Mouse (Mus musculus) neural tube, embryonic 11.5 days (tissue): ENCODE measurements around the gene Ndufs3. TPM values are rescaled to one million over a fixed set of nuclear protein-coding genes. Genes with fewer than 3 reads are reported as not detected.

Experiments used
- ATAC-seq: fragments of 200-750 bp; cut with Nextera tagmentation; 2 replicates; pipeline ENCODE4 v1.8.0; 2017; ENCODE audit warnings: moderate number of reproducible peaks, mild to moderate bottlenecking, moderate TSS enrichment, moderate library complexity; ENCODE audit not compliant: insufficient read depth, low FRiP score, low TSS enrichment
- DNase-seq: peaks from one replicate; pipeline ENCODE4 v3.0.0-alpha.2; 2015; ENCODE audit warnings: low spot score
- H3K27ac ChIP-seq: fragments of 300-500 bp; sonication (generic); 2 replicates; pipeline ENCODE4 v1.5.1; 2014; ENCODE audit warnings: low read depth, mild to moderate bottlenecking, low read length
- H3K27me3 ChIP-seq: fragments of 300-500 bp; sonication (generic); 2 replicates; pipeline ENCODE4 v1.6.1; 2014; ENCODE audit warnings: mild to moderate bottlenecking, low read length, mixed read lengths; ENCODE audit not compliant: control insufficient read depth, insufficient read depth
- H3K36me3 ChIP-seq: fragments of 300-500 bp; sonication (generic); 2 replicates; pipeline ENCODE4 v1.6.1; 2014; ENCODE audit warnings: mild to moderate bottlenecking, low read length, moderate library complexity, mixed read lengths; ENCODE audit not compliant: control insufficient read depth, insufficient read depth
- H3K4me1 ChIP-seq: fragments of 300-500 bp; sonication (generic); 2 replicates; pipeline ENCODE4 v1.6.1; 2014; ENCODE audit warnings: low read length, mixed read lengths; ENCODE audit not compliant: control insufficient read depth, insufficient read depth
- H3K4me2 ChIP-seq: fragments of 300-500 bp; sonication (generic); 2 replicates; pipeline ENCODE4 v1.6.1; 2014; ENCODE audit warnings: low read depth, mild to moderate bottlenecking, moderate library complexity
- H3K4me3 ChIP-seq: fragments of 300-500 bp; sonication (generic); 2 replicates; pipeline ENCODE4 v1.5.1; 2014; ENCODE audit warnings: low read depth, low read length
- H3K9ac ChIP-seq: fragments of 300-500 bp; sonication (generic); 2 replicates; pipeline ENCODE4 v1.6.1; 2014; ENCODE audit warnings: mild to moderate bottlenecking, low read length
- H3K9me3 ChIP-seq: fragments of 300-500 bp; sonication (generic); 2 replicates; pipeline ENCODE4 v1.6.1; 2016; ENCODE audit warnings: low read length; ENCODE audit not compliant: control insufficient read depth
- WGBS: fragments of 180-500 bp; shearing (Covaris S2); extraction: QIAGEN DNeasy Blood & Tissue Kit; methylation state at CpG from one replicate; pipeline ENCODE4 v1.1.7; 2014; 5-methylcytosine and 5-hydroxymethylcytosine counted together
- polyA plus RNA-seq: library from polyadenylated mRNA; unstranded; fragments of >200 nt; fragmentation: Nextera tagmentation; extraction: Ambion mirVana; gene quantifications from 2 replicates; pipeline ENCODE4 v1.2.1, GENCODE M21; 2014

Gene Ndufs3
- polyA plus RNA-seq: 187 and 191 TPM in 2 replicates

GRCm38 (mm10) chr2:90904076-90904855 is at the start of gene Ndufs3, which contains the start of gene Kbtbd4:
TSS of gene Ndufs3 (minus strand) at chr2:90904827.
TSS of gene Kbtbd4 (plus strand) at chr2:90904740.
- ATAC-seq (peak; percentile 90), DNase-seq (peak; percentile 93)
- Histone ChIP-seq H3K9ac (peak within 1 kb of the TSS; percentile 83), H3K4me1 (peaks cover 8% of the 10 kb centered on the region), H3K36me3 (peaks cover 8% of the 10 kb centered on the region), H3K4me2 (peak within 1 kb of the TSS; percentile 63), H3K4me3 (peak within 1 kb of the TSS; percentile 66), H3K27me3 (no peaks in the 10 kb centered on the region), H3K9me3 (no peaks in the 10 kb centered on the region), H3K27ac (peak within 1 kb of the TSS; percentile 75)
- under 1% methylated on average over 43 of the region's 43 CpGs for WGBS

GRCm38 (mm10) chr2:90953461-90953860 is 48.8 kb upstream of the Ndufs3 start:
- Histone ChIP-seq H3K4me1 (no peaks in the 10 kb centered on the region; the same call in 1 of the 2 replicates), H3K27me3 (no peaks in the 10 kb centered on the region), H3K4me2 (no peak overlapping the region), H3K36me3 (no peaks in the 10 kb centered on the region), H3K4me3 (no peak overlapping the region), H3K27ac (no peak overlapping the region), H3K9ac (no peak overlapping the region), H3K9me3 (no peaks in the 10 kb centered on the region)
- ATAC-seq: no peak
- 79% methylated on average over 3 of the region's 3 CpGs for WGBS
- DNase-seq: no peak

DNA sequence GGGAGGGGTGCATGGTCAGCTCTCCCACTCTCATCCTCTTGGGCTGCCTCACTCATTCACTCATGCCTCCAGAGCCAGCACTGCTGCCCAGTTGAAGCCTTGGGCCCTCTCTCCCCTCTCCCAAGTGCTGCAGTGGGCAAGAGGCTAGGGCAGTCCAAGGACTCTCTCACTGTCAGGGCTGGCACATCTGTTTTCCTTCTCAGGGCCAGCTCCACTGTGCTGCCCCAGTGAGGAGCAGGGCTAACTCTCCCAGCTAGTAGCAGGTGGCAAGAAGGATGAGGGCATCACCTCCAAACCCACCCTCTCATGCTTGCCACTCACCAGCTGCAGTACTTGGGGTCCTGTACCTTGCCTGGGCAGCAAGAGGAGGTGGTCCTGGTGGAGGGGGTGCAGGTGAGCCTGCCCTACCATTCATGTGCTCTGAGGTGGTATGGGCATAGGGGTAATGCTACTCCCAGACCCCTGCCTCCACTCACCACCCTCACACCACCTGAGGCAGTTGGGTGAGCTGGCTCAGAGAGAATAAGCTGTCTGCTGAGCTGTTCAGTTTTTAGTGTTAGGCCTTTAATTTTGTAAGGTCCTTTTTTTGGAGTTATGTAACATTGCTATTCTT is 46.1 kb upstream of the Ndufs3 start:
- H3K4me2 ChIP-seq: no peak overlapping the region
- no peak overlapping the region for H3K27ac ChIP-seq
- no peaks in the 10 kb centered on the region for H3K27me3 ChIP-seq
- DNase-seq (no peak), ATAC-seq (no peak)
- no peaks in the 10 kb centered on the region for H3K36me3 ChIP-seq
- H3K4me1 ChIP-seq: no peaks in the 10 kb centered on the region
- no peaks in the 10 kb centered on the region for H3K9me3 ChIP-seq
- no peak overlapping the region for H3K4me3 ChIP-seq
- no peak overlapping the region for H3K9ac ChIP-seq

DNA sequence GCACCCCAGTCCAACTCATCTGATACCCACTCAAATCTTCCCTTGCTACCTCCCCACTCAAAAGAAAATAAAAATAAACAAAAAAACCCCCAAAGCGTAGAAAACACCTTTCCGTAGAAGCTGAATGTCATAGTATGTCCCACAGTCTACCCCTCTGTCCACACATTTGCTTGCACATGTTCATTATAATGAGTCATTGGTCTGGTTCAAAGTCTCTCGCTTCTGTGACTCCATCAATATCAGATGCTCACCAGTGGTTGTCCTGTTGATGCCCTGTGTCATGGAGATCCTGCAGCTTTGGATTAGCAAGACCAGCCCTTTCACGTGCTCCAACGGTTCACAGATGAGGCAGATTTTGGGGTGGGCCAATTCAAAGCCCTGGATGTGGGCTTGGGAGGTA is 45.5 kb upstream of the Ndufs3 start:
- Histone ChIP-seq H3K9me3 (no peaks in the 10 kb centered on the region), H3K4me3 (no peak overlapping the region), H3K4me2 (no peak overlapping the region), H3K4me1 (no peaks in the 10 kb centered on the region), H3K36me3 (no peaks in the 10 kb centered on the region), H3K27me3 (no peaks in the 10 kb centered on the region), H3K27ac (no peak overlapping the region), H3K9ac (no peak overlapping the region)
- ATAC-seq: no peak
- WGBS: 89% methylated on average over 5 of the region's 5 CpGs
- no peak for DNase-seq

DNA sequence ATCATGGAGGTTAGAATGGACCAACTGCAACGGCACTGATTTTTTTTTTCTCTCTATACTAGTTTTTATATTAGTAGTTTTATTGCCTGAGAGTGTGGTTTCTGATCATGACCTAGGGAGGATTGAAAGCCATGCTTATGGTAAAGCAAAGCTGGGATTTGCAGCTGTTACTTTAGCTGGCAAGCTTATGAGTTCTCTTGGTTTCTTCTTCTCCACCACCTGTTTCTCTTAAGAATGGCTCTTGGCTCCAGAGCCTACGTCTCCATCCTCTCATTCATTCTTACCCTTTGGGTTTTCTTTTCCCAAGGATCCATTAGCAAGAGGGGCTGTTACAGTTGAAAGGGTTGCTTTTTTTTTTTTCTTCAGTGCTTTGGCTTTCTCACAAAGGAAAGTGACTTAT is 37.1 kb upstream of the Ndufs3 start:
- Histone ChIP-seq H3K4me2 (peak overlapping the region; percentile 77), H3K9ac (no peak overlapping the region), H3K9me3 (no peaks in the 10 kb centered on the region), H3K4me3 (peak overlapping the region; percentile 99), H3K36me3 (no peaks in the 10 kb centered on the region), H3K4me1 (peaks cover 18% of the 10 kb centered on the region), H3K27ac (no peak overlapping the region), H3K27me3 (no peaks in the 10 kb centered on the region)
- WGBS: 62% methylated on average over 2 of the region's 2 CpGs
- DNase-seq: no peak
- no peak for ATAC-seq

GRCm38 (mm10) chr2:90940233-90941229 is 35.9 kb upstream of the Ndufs3 start, which contains the start of gene Celf1:
TSS of gene Celf1 (plus strand) at chr2:90940382.
- Histone ChIP-seq H3K9me3 (no peaks in the 10 kb centered on the region), H3K27ac (peak within 1 kb of the TSS; percentile 91), H3K36me3 (no peaks in the 10 kb centered on the region), H3K27me3 (no peaks in the 10 kb centered on the region), H3K4me2 (peak within 1 kb of the TSS; percentile 77), H3K4me3 (peak within 1 kb of the TSS; percentile 99), H3K4me1 (peaks cover 18% of the 10 kb centered on the region), H3K9ac (peak within 1 kb of the TSS; percentile 93)
- ATAC-seq (peak; percentile 95), DNase-seq (peak; percentile 95)
- under 1% methylated on average over 83 of the region's 113 CpGs for WGBS

GRCm38 (mm10) chr2:90939750-90940149 is 35.1 kb upstream of the Ndufs3 start:
- Histone ChIP-seq H3K27me3 (no peaks in the 10 kb centered on the region), H3K4me2 (peak overlapping the region; percentile 77), H3K27ac (peak overlapping the region; percentile 91), H3K4me3 (peak overlapping the region; percentile 99), H3K9ac (peak overlapping the region; percentile 93), H3K9me3 (no peaks in the 10 kb centered on the region), H3K36me3 (no peaks in the 10 kb centered on the region), H3K4me1 (peaks cover 18% of the 10 kb centered on the region)
- 55% methylated on average over 8 of the region's 8 CpGs for WGBS
- peak; percentile 20 for ATAC-seq
- no peak for DNase-seq

GRCm38 (mm10) chr2:90938362-90938761 is 33.7 kb upstream of the Ndufs3 start:
- Histone ChIP-seq H3K27ac (no peak overlapping the region), H3K36me3 (no peaks in the 10 kb centered on the region), H3K9ac (no peak overlapping the region), H3K4me2 (no peak overlapping the region), H3K4me3 (no peak overlapping the region), H3K9me3 (no peaks in the 10 kb centered on the region), H3K27me3 (no peaks in the 10 kb centered on the region), H3K4me1 (peaks cover 18% of the 10 kb centered on the region)
- WGBS: 66% methylated on average over 3 of the region's 3 CpGs
- ATAC-seq: no peak
- no peak for DNase-seq
